10 mouse cellular contexts compared by ENCODE assay signal in the genomic region with DNA sequence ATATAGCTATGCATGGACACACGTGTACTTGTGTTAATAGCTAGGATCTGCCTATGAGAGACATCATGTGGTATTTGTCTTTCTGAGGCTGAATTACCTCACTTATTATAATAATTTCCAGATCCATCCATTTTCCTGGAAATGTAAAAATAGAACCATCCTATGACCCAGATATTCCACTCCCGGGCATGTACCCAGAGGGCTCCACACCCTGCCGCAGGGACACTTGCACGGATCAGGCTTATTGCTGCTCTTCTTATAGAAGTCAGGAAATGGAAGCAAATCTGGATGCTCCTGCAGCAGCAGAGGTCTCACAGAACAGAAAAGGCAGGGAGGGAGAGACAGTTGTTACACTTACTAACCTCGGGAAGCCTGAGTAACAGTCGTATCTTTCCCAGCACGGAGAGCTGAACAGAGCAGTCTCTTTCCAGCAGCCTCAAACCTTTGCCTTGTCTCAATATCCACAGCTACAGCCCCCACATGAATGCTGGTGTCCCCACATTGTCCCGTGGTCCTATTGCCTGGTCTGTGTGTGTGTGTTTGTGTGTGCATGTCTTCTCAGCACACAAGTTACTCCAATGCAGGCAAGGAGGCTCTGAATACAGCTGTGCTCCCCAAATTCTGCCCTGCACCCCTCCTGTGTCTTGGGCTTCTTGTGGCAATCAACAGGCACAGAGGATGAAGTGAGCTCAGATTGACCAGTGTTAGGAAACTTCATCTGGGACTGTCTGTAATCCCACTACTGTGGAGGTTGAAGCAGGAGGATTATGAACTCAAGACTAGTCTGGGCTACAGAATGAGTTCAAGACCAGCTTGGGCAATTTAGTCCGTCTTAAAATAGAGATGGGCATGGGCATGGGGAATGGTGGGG. TPM values are rescaled to one million over a fixed set of nuclear protein-coding genes. Genes with fewer than 3 reads are reported as not detected.
DNase-seq lines count a peak whose midpoint lies in the region; ATAC-seq lines count a peak whose summit lies in the region.
"Had no signal": no experiment of that assay in that cellular context is flagged by ENCODE, and none has a peak within 500 bp of the region (broad histone marks: within the 10 kb centered on the region; RNA-seq: fewer than 3 reads in every experiment).

No protein-coding gene starts in this region.

- DNase-seq in heart, adult 11 months, result peak; percentile 92
- DNase-seq in heart, postnatal 25 days (ENCODE audit: low spot score), result no peak
- peak; percentile 48 to 60 for DNase-seq in heart, postnatal 14 days
- no peak for DNase-seq in thymus, postnatal 14 days
- DNase-seq in c-Kit-positive CD71-positive TER-119-positive erythroid progenitor cells, embryonic 14.5 days (ENCODE audit: low spot score), result no peak

- H3K9ac ChIP-seq in embryonic facial prominence, embryonic 12.5 days, result peak overlapping the region; percentile 32; the same call in 1 of the 2 replicates
- H3K9ac ChIP-seq in midbrain, embryonic 15.5 days, result no peak overlapping the region

- WGBS in embryonic facial prominence, embryonic 12.5 days, result 21% methylated on average over 9 of the region's 9 CpGs
- 61% methylated on average over 9 of the region's 9 CpGs for WGBS in midbrain, embryonic 15.5 days

- H3K4me3 ChIP-seq in embryonic facial prominence, embryonic 12.5 days, result no peak overlapping the region
- no peak overlapping the region for H3K4me3 ChIP-seq in midbrain, embryonic 15.5 days

- H3K27ac ChIP-seq in embryonic facial prominence, embryonic 12.5 days, result peak overlapping the region; percentile 99
- H3K27ac ChIP-seq in midbrain, embryonic 15.5 days, result peak overlapping the region; percentile 56; the same call in 1 of the 2 replicates

- intact Hi-C loops in heart, postnatal 25 days (cut with DNase I), result loop anchor here (5.0 kb wide), 1 partner anchor 389 kb away; no protein-coding TSS in a partner anchor
- intact Hi-C loops in heart, postnatal 14 days (cut with DNase I), result no loop called here

- no peaks in the 10 kb centered on the region for H3K9me3 ChIP-seq in embryonic facial prominence, embryonic 12.5 days
- no peaks in the 10 kb centered on the region for H3K9me3 ChIP-seq in midbrain, embryonic 15.5 days
- H3K9me3 ChIP-seq: G1E had no signal

- H3K4me2 ChIP-seq in embryonic facial prominence, embryonic 12.5 days (replicated peaks), result peak overlapping the region; percentile 56
- H3K4me2 ChIP-seq in midbrain, embryonic 15.5 days, result peak overlapping the region; percentile 52; the same call in 1 of the 2 replicates

- H3K36me3 ChIP-seq in embryonic facial prominence, embryonic 12.5 days, result no peaks in the 10 kb centered on the region
- no peaks in the 10 kb centered on the region for H3K36me3 ChIP-seq in midbrain, embryonic 15.5 days (replicated peaks)
- H3K36me3 ChIP-seq: G1E had no signal

- no peaks in the 10 kb centered on the region for H3K27me3 ChIP-seq in embryonic facial prominence, embryonic 12.5 days
- H3K27me3 ChIP-seq in midbrain, embryonic 15.5 days (replicated peaks), result no peaks in the 10 kb centered on the region

- peaks cover 60% of the 10 kb centered on the region for H3K4me1 ChIP-seq in embryonic facial prominence, embryonic 12.5 days
- H3K4me1 ChIP-seq in midbrain, embryonic 15.5 days, result peaks cover 50% of the 10 kb centered on the region

- no peak for ATAC-seq in embryonic facial prominence, embryonic 12.5 days (ENCODE audit: insufficient number of reproducible peaks, insufficient read depth, low FRiP score, low TSS enrichment)
- no peak for ATAC-seq in midbrain, embryonic 15.5 days (replicated peaks)
- no peak for ATAC-seq in activated CD4-positive, CD25-positive, alpha-beta regulatory T cell, adult 4 months

RNA-seq across cellular contexts. Expression of gene Apol7a, which starts 33.0 kb away (rescaled TPM):
- total RNA-seq in heart, postnatal 25 days (2021), result not detected
- polyA plus RNA-seq in embryonic facial prominence, embryonic 12.5 days (2016; fragmentation: Nextera tagmentation; extraction: Ambion mirVana), result not detected in 2 replicates
- total RNA-seq in heart, postnatal 14 days (2021), result under 1 TPM in 1 of 2 experiments, not detected in 1; 0.17 TPM
- polyA plus RNA-seq in midbrain, embryonic 15.5 days (2015; fragmentation: Nextera tagmentation; extraction: Ambion mirVana), result not detected in 2 replicates
- polyA plus RNA-seq in activated CD4-positive, CD25-positive, alpha-beta regulatory T cell, adult 4 months (2017; shearing (Covaris generic)), result not detected
- polyA plus RNA-seq: G1E had no signal

RNA-seq across cellular contexts. Expression of gene Apol9a, which starts 45.0 kb away (rescaled TPM):
- under 1 TPM in 1 of 2 experiments, not detected in 1; 0.28 TPM for total RNA-seq in heart, postnatal 25 days (2021)
- not detected in 2 replicates for polyA plus RNA-seq in embryonic facial prominence, embryonic 12.5 days (2016; fragmentation: Nextera tagmentation; extraction: Ambion mirVana)
- total RNA-seq in heart, postnatal 14 days (2021), result under 1 TPM in 1 of 2 experiments, not detected in 1; 0.29 TPM
- 0.14 and 0.15 TPM in 2 replicates for polyA plus RNA-seq in midbrain, embryonic 15.5 days (2015; fragmentation: Nextera tagmentation; extraction: Ambion mirVana)
- 10 to 100 TPM; 11.5 to 12.7 TPM for polyA plus RNA-seq in activated CD4-positive, CD25-positive, alpha-beta regulatory T cell, adult 4 months (2017; shearing (Covaris generic))
- total RNA-seq: gastrocnemius, postnatal 4 days had no signal
- polyA plus RNA-seq: G1E had no signal

RNA-seq across cellular contexts. Expression of gene Rbfox2, which starts 59.1 kb away (rescaled TPM):
- 100 to 1,000 TPM; 111 to 117 TPM for total RNA-seq in heart, postnatal 25 days (2021)
- polyA plus RNA-seq in embryonic facial prominence, embryonic 12.5 days (2016; fragmentation: Nextera tagmentation; extraction: Ambion mirVana), result 96.4 and 96.9 TPM in 2 replicates
- total RNA-seq in heart, postnatal 14 days (2021), result 100 to 1,000 TPM; 112 to 118 TPM
- 181 and 185 TPM in 2 replicates for polyA plus RNA-seq in midbrain, embryonic 15.5 days (2015; fragmentation: Nextera tagmentation; extraction: Ambion mirVana)
- under 1 TPM in 1 of 2 experiments, not detected in 1; 0.05 TPM for polyA plus RNA-seq in activated CD4-positive, CD25-positive, alpha-beta regulatory T cell, adult 4 months (2017; shearing (Covaris generic))

Comparison
In these comparisons a context has a peak if more than half of its experiments do, and no peak if none do; other contexts are left out.
1. DNase-seq: peak in heart, adult 11 months (single experiment) and heart, postnatal 14 days (2 of 2); none in heart, postnatal 25 days (single experiment), thymus, postnatal 14 days (single experiment) and c-Kit-positive CD71-positive TER-119-positive erythroid progenitor cells, embryonic 14.5 days (single experiment).
2. RNA of gene Apol9a, which starts 45.0 kb away (polyA plus RNA-seq): 11.5 to 12.7 TPM in activated CD4-positive, CD25-positive, alpha-beta regulatory T cell, adult 4 months; 0.14 to 0.15 TPM in midbrain, embryonic 15.5 days and not detected in embryonic facial prominence, embryonic 12.5 days; every median in the first group is over 10 times any median in the second.
3. RNA of gene Rbfox2, which starts 59.1 kb away (polyA plus RNA-seq): 181 to 185 TPM in midbrain, embryonic 15.5 days and 96.4 to 96.9 TPM in embryonic facial prominence, embryonic 12.5 days; 0.05 TPM in activated CD4-positive, CD25-positive, alpha-beta regulatory T cell, adult 4 months; every median in the first group is over 10 times any median in the second.